Mouse (Mus musculus) gastrocnemius, postnatal 14 days (tissue): ENCODE results near the gene Gm49383. TPM values are rescaled to one million over a fixed set of nuclear protein-coding genes. Genes with fewer than 3 reads are reported as not detected.

Source experiments
- microRNA-seq, 2 experiments: library from miRNA; unstranded; fragments of <30 nt; microRNA quantifications; one replicate each; pipeline ENCODE4 v1.2.0; 2021
- total RNA-seq, 2 experiments: library from RNA; stranded (reverse); gene quantifications; 2 replicates each; pipeline ENCODE4 v1.2.3; 2021

Gm49383 gene
- total RNA-seq, 2 experiments from 2014 or later = 1.5 to 2.8 TPM

Small RNA genes lying within 50 kb of the gene (microRNA-seq; reads per million reads assigned to microRNA genes)
- gene Gm47287 = 0 reads per million in 2 experiments
- gene Gm47295 = 0 to 0.50 reads per million in 2 experiments

Other genes starting within 250 kb of the Gm49383 start
- 1,000 to 10,000 TPM; 1,152 to 1,205 TPM for gene Rps29, start 37.9 kb downstream of the Gm49383 start, total RNA-seq
- under 1 TPM; 0.27 to 0.31 TPM for gene Lrr1, start 28.3 kb downstream of the Gm49383 start, total RNA-seq
- gene Rpl36al, start 13.0 kb downstream of the Gm49383 start, total RNA-seq = 100 to 1,000 TPM; 324 to 375 TPM
- gene Mgat2, start 12.9 kb downstream of the Gm49383 start, total RNA-seq = 10 to 100 TPM; 11.7 to 16.1 TPM
- under 1 TPM; 0.24 to 0.66 TPM for gene Dnaaf2, start 1.3 kb upstream of the Gm49383 start, total RNA-seq
- gene Gm49384, start 7.2 kb upstream of the Gm49383 start, total RNA-seq = 1 to 10 TPM; 1.4 to 2.0 TPM
- 1 to 10 TPM in 1 of 2 experiments, under 1 TPM in 1; 0.80 to 1.7 TPM for gene Pole2, start 31.1 kb upstream of the Gm49383 start, total RNA-seq
- gene Klhdc1, start 44.1 kb upstream of the Gm49383 start, total RNA-seq = 10 to 100 TPM; 15.7 to 17.4 TPM
- gene Klhdc2, start 99.6 kb upstream of the Gm49383 start, total RNA-seq = 100 to 1,000 TPM; 103 to 104 TPM
- 10 to 100 TPM; 16.8 to 19.1 TPM for gene Nemf, start 160.1 kb upstream of the Gm49383 start, total RNA-seq
- 10 to 100 TPM; 29.7 to 36.3 TPM for gene Arf6, start 175.0 kb upstream of the Gm49383 start, total RNA-seq
- gene Gm9887, start 175.4 kb upstream of the Gm49383 start, total RNA-seq = under 1 TPM in 1 of 2 experiments, not detected in 1; 0.37 TPM